Mouse (Mus musculus) liver, embryonic 13.5 days (tissue): ENCODE measurements at regions not wholly inside any gene's neighbourhood (a gene's known extent, or its start where the extent isn't known, plus 50 kb on each side); places are given as distances from the start of the nearest gene placed in this dataset.
A peak's percentile ranks its signal among the peaks of the same experiment; 100 is the strongest.

Experiments
- ATAC-seq: fragments of 200-750 bp; cut with Nextera tagmentation; 2 replicates; pipeline ENCODE4 v1.8.0; 2017; ENCODE audit warnings: low read depth, mild to moderate bottlenecking, moderate number of reproducible peaks, moderate library complexity
- DNase-seq: peaks from one replicate; pipeline ENCODE4 v3.0.0; 2022
- H3K27ac ChIP-seq: fragments of 300-500 bp; sonication (generic); 2 replicates; pipeline ENCODE4 v1.5.1; 2015; ENCODE audit warnings: moderate library complexity, mild to moderate bottlenecking, inconsistent platforms
- H3K27me3 ChIP-seq: fragments of 300-500 bp; sonication (generic); 2 replicates; pipeline ENCODE4 v1.6.1; 2015; ENCODE audit warnings: mild to moderate bottlenecking, inconsistent platforms
- H3K36me3 ChIP-seq: fragments of 300-500 bp; sonication (generic); 2 replicates; pipeline ENCODE4 v1.6.1; 2015; ENCODE audit warnings: mild to moderate bottlenecking, inconsistent platforms
- H3K4me1 ChIP-seq: fragments of 300-500 bp; sonication (generic); replicated peaks from 2 replicates; pipeline ENCODE4 v1.6.1; 2015; ENCODE audit warnings: inconsistent platforms
- H3K4me2 ChIP-seq: fragments of 300-500 bp; sonication (generic); 2 replicates; pipeline ENCODE4 v1.6.1; 2015; ENCODE audit warnings: inconsistent platforms, mild to moderate bottlenecking, moderate library complexity
- H3K4me3 ChIP-seq: fragments of 300-500 bp; sonication (generic); replicated peaks from 2 replicates; pipeline ENCODE4 v1.5.1; 2015; ENCODE audit warnings: mild to moderate bottlenecking, inconsistent platforms
- H3K9ac ChIP-seq: fragments of 300-500 bp; sonication (generic); 2 replicates; pipeline ENCODE4 v1.6.1; 2015; ENCODE audit warnings: mild to moderate bottlenecking, inconsistent platforms
- H3K9me3 ChIP-seq: fragments of 300-500 bp; sonication (generic); replicated peaks from 2 replicates; pipeline ENCODE4 v1.6.1; 2016; ENCODE audit warnings: inconsistent platforms
- WGBS: fragments of 180-500 bp; shearing (Covaris S2); methylation state at CpG from one replicate; pipeline ENCODE4 v1.1.7; 2015; ENCODE audit not compliant: insufficient replicate concordance; 5-methylcytosine and 5-hydroxymethylcytosine counted together

DNA sequence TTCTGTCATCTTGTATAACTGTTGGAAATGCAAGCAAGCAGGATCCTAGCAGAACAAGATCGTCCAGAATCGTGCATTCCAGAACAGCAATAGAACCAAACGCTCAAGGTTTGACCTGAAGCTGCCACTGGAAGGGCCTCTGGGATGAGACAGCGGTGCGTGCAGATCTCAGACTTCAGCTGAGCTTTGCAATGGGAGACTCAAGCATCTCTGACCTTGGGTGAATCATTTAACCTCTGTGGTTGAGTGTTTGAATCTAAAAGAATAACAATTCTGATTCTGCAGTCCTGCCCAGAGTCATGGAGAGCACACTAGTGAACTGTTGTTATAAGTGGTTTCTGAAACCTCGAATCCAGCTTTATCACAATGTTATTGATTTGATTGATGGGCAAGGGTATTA is 159.4 kb upstream of the Lef1 start:
- H3K9ac ChIP-seq: no peak overlapping the region
- ATAC-seq (no peak), DNase-seq (no peak)
- WGBS: 71% methylated on average over 6 of the region's 6 CpGs
- no peak overlapping the region for H3K4me2 ChIP-seq
- H3K4me1 ChIP-seq: no peaks in the 10 kb centered on the region
- no peaks in the 10 kb centered on the region for H3K9me3 ChIP-seq
- no peak overlapping the region for H3K4me3 ChIP-seq
- H3K27me3 ChIP-seq: peaks cover 4% of the 10 kb centered on the region; the same call in 1 of the 2 replicates
- H3K27ac ChIP-seq: no peak overlapping the region
- no peaks in the 10 kb centered on the region for H3K36me3 ChIP-seq

DNA sequence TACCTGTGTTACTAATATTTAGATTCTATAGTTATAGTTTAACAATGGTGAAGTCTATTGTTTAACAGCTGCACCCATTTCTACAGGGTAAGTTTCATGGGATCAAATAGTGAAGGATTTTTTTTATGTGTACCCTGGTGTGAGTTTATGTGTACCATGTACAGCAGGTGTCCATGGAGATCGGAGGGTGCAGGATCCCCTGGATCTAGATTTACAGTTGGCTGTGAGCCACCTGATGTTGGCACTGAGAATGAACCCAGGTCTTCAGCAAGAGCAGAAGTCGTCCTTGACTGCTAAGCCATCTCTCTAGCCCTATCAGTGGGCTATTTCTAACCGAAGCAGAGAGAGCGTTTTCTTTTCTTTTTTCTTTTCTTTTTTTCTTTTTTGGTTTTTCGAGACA is 162.4 kb upstream of the Lef1 start:
- no peak overlapping the region for H3K27ac ChIP-seq
- H3K4me2 ChIP-seq: no peak overlapping the region
- peaks cover 6% of the 10 kb centered on the region; the same call in 1 of the 2 replicates for H3K27me3 ChIP-seq
- ATAC-seq: no peak
- H3K4me3 ChIP-seq: no peak overlapping the region
- no peaks in the 10 kb centered on the region for H3K4me1 ChIP-seq
- no peaks in the 10 kb centered on the region for H3K36me3 ChIP-seq
- no peak overlapping the region for H3K9ac ChIP-seq
- H3K9me3 ChIP-seq: no peaks in the 10 kb centered on the region
- 57% methylated on average over 5 of the region's 5 CpGs for WGBS
- DNase-seq: no peak

DNA sequence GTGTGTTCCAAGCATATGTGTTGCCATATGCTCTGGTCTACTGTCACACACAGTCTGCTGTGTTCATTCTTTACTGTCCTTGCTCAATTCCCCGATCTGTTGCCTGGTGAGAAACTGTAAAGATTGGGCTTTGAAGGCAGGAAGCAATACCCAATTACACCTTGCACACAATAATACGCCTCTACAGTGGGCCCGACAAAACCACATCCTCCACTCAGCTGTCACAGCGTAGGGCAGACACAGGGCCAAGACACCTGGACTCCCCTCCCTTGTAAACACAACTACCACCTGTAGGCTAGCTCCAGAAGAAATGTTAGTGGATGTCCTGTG is 163.0 kb upstream of the Lef1 start:
- WGBS: 36% methylated on average over 4 of the region's 4 CpGs
- DNase-seq: no peak
- Histone ChIP-seq H3K4me1 (no peaks in the 10 kb centered on the region), H3K27me3 (peaks cover 6% of the 10 kb centered on the region; the same call in 1 of the 2 replicates), H3K9me3 (no peaks in the 10 kb centered on the region), H3K27ac (no peak overlapping the region), H3K9ac (no peak overlapping the region), H3K36me3 (no peaks in the 10 kb centered on the region), H3K4me2 (no peak overlapping the region), H3K4me3 (no peak overlapping the region)
- no peak for ATAC-seq

DNA sequence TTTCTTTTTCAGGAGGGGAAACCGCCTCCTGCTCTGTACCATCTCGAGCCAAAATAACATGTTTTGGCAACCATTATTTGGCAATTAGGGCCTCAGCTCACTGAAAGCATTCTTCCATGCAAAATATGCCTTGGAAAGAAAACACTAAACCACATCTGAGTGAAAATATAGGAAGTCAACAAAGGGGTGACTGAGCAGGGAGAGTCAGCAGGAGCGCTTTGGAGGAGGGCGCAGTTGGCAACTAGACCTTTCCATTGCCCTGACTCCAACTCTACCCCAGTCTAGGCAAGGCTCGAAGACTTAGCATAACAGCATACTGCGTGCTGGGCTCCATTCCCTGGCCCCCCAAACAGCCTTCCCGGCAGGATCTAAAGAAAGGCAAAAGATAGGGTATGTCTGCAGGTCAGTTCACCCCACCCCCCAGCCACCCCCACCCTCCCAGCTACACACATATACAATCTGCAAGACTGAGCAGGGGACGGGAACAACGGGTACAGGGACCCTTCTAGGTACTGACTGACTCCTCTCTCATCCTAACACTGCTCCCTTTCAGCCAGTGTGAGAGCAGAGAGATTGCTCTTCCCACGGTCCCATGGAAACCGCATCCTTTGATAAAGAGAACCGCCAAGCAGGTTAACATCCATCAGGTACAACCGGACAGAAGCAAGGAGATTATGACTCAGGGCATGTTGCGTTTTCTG is 163.5 kb upstream of the Lef1 start:
- H3K4me3 ChIP-seq: no peak overlapping the region
- 70% methylated on average over 14 of the region's 14 CpGs for WGBS
- no peak for DNase-seq

DNA sequence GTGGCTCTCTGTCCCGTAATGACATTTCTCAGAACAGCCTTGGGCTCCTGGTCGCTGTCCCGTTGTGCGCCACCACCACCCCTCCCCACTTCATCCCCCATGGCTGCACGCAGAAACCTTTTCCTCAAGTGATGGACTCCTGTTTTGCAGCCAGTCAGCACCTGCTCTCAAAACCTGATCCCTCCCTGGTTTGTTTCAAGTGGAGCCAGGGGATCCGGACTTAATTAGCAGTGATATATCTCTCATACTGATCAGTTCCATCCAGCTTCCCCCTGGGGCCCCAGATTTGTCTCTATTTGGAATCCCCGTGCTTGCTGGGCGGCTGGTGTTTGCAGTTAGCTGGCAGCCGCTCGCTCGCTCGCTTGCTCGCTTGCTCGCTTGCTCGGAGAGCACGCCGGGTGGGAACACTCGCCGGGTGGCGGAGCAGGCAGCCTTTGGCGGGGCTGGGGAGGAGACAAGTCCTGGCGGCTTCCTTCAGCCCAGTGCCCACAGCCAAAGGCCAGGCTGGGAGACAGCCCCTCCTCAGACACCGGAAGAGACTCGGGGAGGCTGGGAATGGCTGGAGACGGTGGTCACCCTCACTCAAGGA is 164.3 kb upstream of the Lef1 start:
- ATAC-seq (no peak), DNase-seq (no peak)
- Histone ChIP-seq H3K27me3 (peaks cover 6% of the 10 kb centered on the region; the same call in 1 of the 2 replicates), H3K4me2 (peak overlapping the region; percentile 59), H3K9me3 (no peaks in the 10 kb centered on the region), H3K27ac (no peak overlapping the region), H3K4me3 (peak overlapping the region; percentile 32), H3K4me1 (no peaks in the 10 kb centered on the region), H3K36me3 (no peaks in the 10 kb centered on the region), H3K9ac (no peak overlapping the region)
- 3% methylated on average over 25 of the region's 25 CpGs for WGBS

More for the DNA sequence above, 163.5 kb upstream of the Lef1 start:
- peak overlapping the region; percentile 59 for H3K4me2 ChIP-seq
- H3K27me3 ChIP-seq: peaks cover 6% of the 10 kb centered on the region; the same call in 1 of the 2 replicates
- no peak overlapping the region for H3K9ac ChIP-seq
- no peaks in the 10 kb centered on the region for H3K4me1 ChIP-seq
- no peaks in the 10 kb centered on the region for H3K9me3 ChIP-seq
- no peak overlapping the region for H3K27ac ChIP-seq
- no peaks in the 10 kb centered on the region for H3K36me3 ChIP-seq
- ATAC-seq: no peak

DNA sequence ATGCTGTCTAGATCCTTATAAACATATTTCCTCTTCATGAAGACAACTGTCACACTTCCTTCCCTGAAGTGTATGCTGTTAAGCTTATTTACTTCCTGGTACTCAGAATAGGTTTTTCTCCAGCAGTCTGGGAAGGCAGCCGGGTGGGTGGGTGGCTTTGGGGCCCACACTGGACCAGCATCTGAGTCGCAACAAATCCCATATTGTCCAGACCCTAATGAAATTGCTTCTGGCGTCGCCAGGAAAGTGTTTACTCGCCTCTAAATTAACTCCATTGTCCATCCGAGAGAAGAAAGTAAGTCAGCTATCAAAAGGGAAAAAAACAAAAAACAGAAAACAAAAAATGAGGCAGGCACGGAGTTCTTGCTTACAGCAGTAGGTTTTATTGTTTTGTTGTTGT is 164.9 kb upstream of the Lef1 start:
- ATAC-seq (no peak), DNase-seq (no peak)
- no peaks in the 10 kb centered on the region for H3K4me1 ChIP-seq
- no peak overlapping the region for H3K9ac ChIP-seq
- peaks cover 6% of the 10 kb centered on the region; the same call in 1 of the 2 replicates for H3K27me3 ChIP-seq
- 15% methylated on average over 7 of the region's 7 CpGs for WGBS
- H3K4me3 ChIP-seq: no peak overlapping the region
- no peaks in the 10 kb centered on the region for H3K9me3 ChIP-seq
- no peak overlapping the region for H3K27ac ChIP-seq
- no peaks in the 10 kb centered on the region for H3K36me3 ChIP-seq
- peak overlapping the region; percentile 59; the same call in 1 of the 2 replicates for H3K4me2 ChIP-seq

DNA sequence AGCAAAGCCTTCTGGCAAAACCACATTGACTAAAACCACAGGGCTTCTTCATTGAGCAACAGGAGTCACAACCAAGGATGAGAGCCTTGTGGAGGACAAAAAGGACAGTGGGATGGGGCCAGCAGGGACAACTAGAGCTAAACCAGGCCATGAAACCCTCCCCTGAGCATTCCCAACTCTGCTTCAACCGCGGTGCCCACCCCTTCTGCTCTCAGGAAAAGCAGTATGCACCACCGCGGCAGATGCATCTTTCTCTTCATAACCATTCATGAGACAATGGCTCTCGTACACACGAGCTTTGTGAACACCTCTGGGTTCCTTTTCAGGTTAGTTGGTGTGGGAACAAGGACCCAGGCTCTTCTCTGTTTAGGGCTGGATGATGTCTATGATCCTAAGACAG is 166.0 kb upstream of the Lef1 start:
- Histone ChIP-seq H3K9me3 (no peaks in the 10 kb centered on the region), H3K36me3 (no peaks in the 10 kb centered on the region), H3K4me3 (no peak overlapping the region), H3K27me3 (peaks cover 6% of the 10 kb centered on the region; the same call in 1 of the 2 replicates), H3K27ac (no peak overlapping the region), H3K9ac (no peak overlapping the region), H3K4me2 (no peak overlapping the region), H3K4me1 (no peaks in the 10 kb centered on the region)
- no peak for ATAC-seq
- no peak for DNase-seq
- 71% methylated on average over 6 of the region's 6 CpGs for WGBS

DNA sequence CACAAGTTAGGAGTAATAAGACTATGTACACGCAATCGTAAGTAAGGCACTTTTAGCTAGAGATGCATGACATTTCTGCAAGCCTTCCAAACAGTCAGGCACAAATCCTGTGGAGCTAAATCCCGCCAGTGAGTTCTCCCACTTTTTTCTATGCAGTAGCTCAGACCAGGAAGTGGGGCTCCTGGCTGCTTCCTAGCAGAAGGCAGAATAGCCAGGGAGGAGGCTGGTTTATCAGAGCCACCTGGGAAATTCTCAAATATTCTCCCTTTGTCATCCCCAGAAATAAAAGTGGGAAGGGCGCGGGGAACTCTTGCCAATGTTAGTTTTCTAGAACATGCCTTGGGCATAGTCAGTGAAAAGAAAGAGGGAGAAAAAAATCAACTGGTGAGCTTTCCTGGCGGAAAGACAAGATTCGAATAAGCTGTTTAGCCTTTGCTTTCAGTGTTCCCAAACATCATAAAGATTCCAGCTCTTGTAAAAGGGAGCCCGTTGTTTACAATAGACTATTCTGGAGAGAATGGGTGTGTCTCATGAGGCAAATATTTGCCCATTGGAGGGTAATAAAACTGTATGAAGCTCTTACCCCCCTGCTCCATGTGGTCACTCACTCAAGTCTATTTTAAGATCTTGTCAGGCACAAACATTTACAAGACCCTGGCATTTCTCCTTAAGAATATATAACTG is 167.2 kb upstream of the Lef1 start:
- peaks cover 6% of the 10 kb centered on the region; the same call in 1 of the 2 replicates for H3K27me3 ChIP-seq
- H3K9ac ChIP-seq: no peak overlapping the region
- no peaks in the 10 kb centered on the region for H3K36me3 ChIP-seq
- 62% methylated on average over 8 of the region's 8 CpGs for WGBS
- no peaks in the 10 kb centered on the region for H3K4me1 ChIP-seq
- DNase-seq (no peak), ATAC-seq (no peak)
- H3K9me3 ChIP-seq: no peaks in the 10 kb centered on the region
- H3K27ac ChIP-seq: no peak overlapping the region
- no peak overlapping the region for H3K4me3 ChIP-seq
- no peak overlapping the region for H3K4me2 ChIP-seq

DNA sequence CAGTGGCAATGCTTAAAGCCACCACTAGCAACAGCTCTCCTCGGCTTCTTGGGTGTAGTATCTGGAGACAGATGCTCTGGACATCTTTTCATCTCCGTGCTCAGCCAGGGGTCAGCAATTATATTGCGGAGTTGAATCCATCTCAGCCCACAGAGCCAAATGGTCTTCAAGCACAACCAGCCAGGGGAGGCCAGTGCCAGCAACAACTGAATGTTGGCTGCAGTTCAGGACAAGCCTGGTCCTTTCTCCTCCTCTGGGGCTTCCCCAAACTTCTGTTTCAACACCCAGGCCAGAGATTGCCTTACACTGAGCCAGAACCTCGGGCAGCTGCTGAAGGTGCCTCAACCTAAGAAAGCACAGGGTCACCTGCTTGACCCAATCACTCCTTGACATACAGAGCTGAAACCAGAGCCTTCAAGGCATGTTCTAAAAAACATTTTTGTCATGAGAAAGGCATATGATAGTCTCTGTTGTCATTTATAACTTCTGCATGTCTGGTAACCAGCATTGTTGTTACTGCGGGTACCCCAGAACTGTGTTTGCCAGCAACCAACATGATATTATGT is 169.9 kb upstream of the Lef1 start:
- ATAC-seq: no peak
- no peak overlapping the region for H3K9ac ChIP-seq
- no peaks in the 10 kb centered on the region for H3K36me3 ChIP-seq
- no peak for DNase-seq
- H3K4me2 ChIP-seq: no peak overlapping the region
- no peak overlapping the region for H3K4me3 ChIP-seq
- no peaks in the 10 kb centered on the region for H3K9me3 ChIP-seq
- H3K27me3 ChIP-seq: no peaks in the 10 kb centered on the region
- no peaks in the 10 kb centered on the region for H3K4me1 ChIP-seq
- no peak overlapping the region for H3K27ac ChIP-seq
- WGBS: 69% methylated on average over 5 of the region's 5 CpGs

DNA sequence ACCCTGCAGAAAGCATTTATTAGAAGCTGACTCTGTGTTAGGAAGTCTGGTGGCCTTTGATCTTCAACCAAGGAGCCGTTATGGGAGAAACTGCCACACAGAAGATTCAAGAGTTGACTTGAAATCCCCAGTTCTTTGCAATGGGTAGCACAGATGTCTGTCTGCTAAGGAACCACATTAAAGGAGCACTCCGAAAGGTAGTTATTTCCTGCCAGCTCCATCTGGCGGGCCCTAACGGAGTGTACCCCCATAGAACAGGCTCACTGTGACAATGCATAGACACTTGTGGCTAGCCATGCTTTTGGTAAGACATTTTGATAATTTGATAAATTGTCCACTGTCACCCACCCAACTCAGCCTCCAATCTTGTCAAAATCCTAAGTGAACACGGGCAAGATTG is 173.3 kb upstream of the Lef1 start:
- H3K4me1 ChIP-seq: no peaks in the 10 kb centered on the region
- H3K36me3 ChIP-seq: no peaks in the 10 kb centered on the region
- ATAC-seq: no peak

DNA sequence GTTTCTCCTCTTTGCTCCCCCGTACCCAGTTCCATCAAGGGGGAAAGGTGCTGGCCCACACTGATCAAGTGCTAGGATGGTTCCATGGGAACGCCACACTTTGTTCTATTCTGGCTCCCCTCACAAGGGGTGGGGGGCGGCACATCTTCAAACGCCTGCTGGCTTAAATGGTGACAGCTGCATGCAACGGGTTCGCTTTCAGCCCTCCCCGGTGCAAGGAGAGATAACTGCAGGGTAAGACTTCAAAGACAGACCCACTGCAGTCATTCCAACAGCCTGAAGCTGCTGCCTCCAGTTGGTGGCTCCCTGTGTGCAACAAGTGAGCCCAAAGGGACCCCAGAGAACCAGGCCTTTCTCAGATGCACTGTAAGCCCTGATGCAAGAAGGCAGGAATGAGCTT is 173.9 kb upstream of the Lef1 start:
- Histone ChIP-seq H3K27ac (no peak overlapping the region), H3K4me1 (no peaks in the 10 kb centered on the region), H3K4me2 (no peak overlapping the region), H3K36me3 (no peaks in the 10 kb centered on the region), H3K9me3 (no peaks in the 10 kb centered on the region), H3K9ac (no peak overlapping the region), H3K27me3 (no peaks in the 10 kb centered on the region), H3K4me3 (no peak overlapping the region)
- 33% methylated on average over 7 of the region's 7 CpGs for WGBS
- ATAC-seq: no peak
- no peak for DNase-seq

More for the DNA sequence above, 173.3 kb upstream of the Lef1 start:
- Histone ChIP-seq H3K4me3 (no peak overlapping the region), H3K27ac (no peak overlapping the region), H3K4me2 (no peak overlapping the region), H3K9me3 (no peaks in the 10 kb centered on the region), H3K9ac (no peak overlapping the region), H3K27me3 (no peaks in the 10 kb centered on the region)
- WGBS: 61% methylated on average over 5 of the region's 5 CpGs
- DNase-seq: no peak
